Comparison of ENCODE assay signal across 27 mouse cellular contexts in genomic region chr2:56912531-56912930, GRCm38 (mm10).
"Had no signal": no experiment of that assay in that cellular context is flagged by ENCODE, and none has a peak within 500 bp of the region (broad histone marks: within the 10 kb centered on the region; RNA-seq: fewer than 3 reads in every experiment).

No protein-coding gene starts in this region.

- H3K9me3 ChIP-seq: embryonic facial prominence, embryonic 10.5 days; embryonic facial prominence, embryonic 12.5 days; embryonic facial prominence, embryonic 13.5 days; embryonic facial prominence, embryonic 15.5 days; forebrain, embryonic 10.5 days; forebrain, embryonic 12.5 days; forebrain, embryonic 13.5 days; forebrain, embryonic 15.5 days; heart, embryonic 10.5 days had no signal

- H3K4me1 ChIP-seq: embryonic facial prominence, embryonic 10.5 days; embryonic facial prominence, embryonic 12.5 days; embryonic facial prominence, embryonic 13.5 days; embryonic facial prominence, embryonic 15.5 days; forebrain, embryonic 10.5 days; forebrain, embryonic 12.5 days; forebrain, embryonic 13.5 days; forebrain, embryonic 15.5 days; heart, embryonic 10.5 days had no signal

- ATAC-seq: forebrain, embryonic 13.5 days; forebrain, embryonic 14.5 days; forebrain, embryonic 15.5 days; forebrain, embryonic 16.5 days; forebrain, postnatal 0 days had no signal

- H3K4me3 ChIP-seq: embryonic facial prominence, embryonic 10.5 days; embryonic facial prominence, embryonic 12.5 days; embryonic facial prominence, embryonic 13.5 days; embryonic facial prominence, embryonic 15.5 days; erythroblast, embryonic 14.5 days; forebrain, embryonic 10.5 days; forebrain, embryonic 12.5 days; forebrain, embryonic 13.5 days; forebrain, embryonic 15.5 days; gastrocnemius, adult 2 months; heart, adult 2 months; heart, embryonic 10.5 days had no signal

- DNase-seq: cerebellum, adult 9-11 months; cerebellum, postnatal 10 days; cerebellum, postnatal 14 days; cerebellum, postnatal 25 days; cerebellum, postnatal 36 days; embryo, embryonic 11 days; forebrain, postnatal 0 days; gastrocnemius, adult 2 months; gastrocnemius, postnatal 10 days; gastrocnemius, postnatal 14 days; gastrocnemius, postnatal 25 days; gastrocnemius, postnatal 36 days; heart, adult 11 months; heart, adult 18-20 months; heart, adult 2 months had no signal

- H3K36me3 ChIP-seq: embryonic facial prominence, embryonic 10.5 days; embryonic facial prominence, embryonic 12.5 days; embryonic facial prominence, embryonic 13.5 days; embryonic facial prominence, embryonic 15.5 days; forebrain, embryonic 10.5 days; forebrain, embryonic 12.5 days; forebrain, embryonic 15.5 days; heart, embryonic 10.5 days had no signal

- H3K27me3 ChIP-seq: embryonic facial prominence, embryonic 12.5 days; embryonic facial prominence, embryonic 13.5 days; embryonic facial prominence, embryonic 15.5 days; forebrain, embryonic 12.5 days; forebrain, embryonic 13.5 days; forebrain, embryonic 15.5 days had no signal
